ENCODE assay signal across 18 mouse cellular contexts in genomic region chr13:45404269-45404668, GRCm38 (mm10). TPM values are rescaled to one million over a fixed set of nuclear protein-coding genes. Genes with fewer than 3 reads are reported as not detected.
DNase-seq lines count a peak whose midpoint lies in the region; ATAC-seq and TF ChIP-seq lines count a peak whose summit lies in the region.
"Had no signal": no experiment of that assay in that cellular context is flagged by ENCODE, and none has a peak within 500 bp of the region (broad histone marks: within the 10 kb centered on the region; RNA-seq: fewer than 3 reads in every experiment).

No protein-coding gene starts in this region.

- 89% methylated on average over 6 of the region's 6 CpGs for WGBS in midbrain, embryonic 11.5 days
- WGBS in midbrain, embryonic 15.5 days, result 93% methylated on average over 6 of the region's 6 CpGs
- WGBS in liver, embryonic 16.5 days (ENCODE audit: insufficient replicate concordance), result 29% methylated on average over 6 of the region's 6 CpGs

- no peak overlapping the region for H3K9ac ChIP-seq in midbrain, embryonic 11.5 days (ENCODE audit: low read length)
- H3K9ac ChIP-seq in midbrain, embryonic 15.5 days, result no peak overlapping the region
- H3K9ac ChIP-seq in liver, embryonic 16.5 days (ENCODE audit: low read depth, low read length), result peak overlapping the region; percentile 39; the same call in 1 of the 2 replicates
- H3K9ac ChIP-seq: embryonic facial prominence, embryonic 13.5 days; limb, embryonic 15.5 days; neural tube, embryonic 12.5 days had no signal

- H3K27me3 ChIP-seq in midbrain, embryonic 11.5 days (ENCODE audit: control insufficient read depth, insufficient read depth, low read length), result no peaks in the 10 kb centered on the region
- H3K27me3 ChIP-seq in midbrain, embryonic 15.5 days (replicated peaks), result no peaks in the 10 kb centered on the region; the same call in 1 of the 2 replicates
- no peaks in the 10 kb centered on the region for H3K27me3 ChIP-seq in liver, embryonic 16.5 days (ENCODE audit: control insufficient read depth, insufficient read depth, low read depth, low read length)
- H3K27me3 ChIP-seq: embryonic facial prominence, embryonic 13.5 days; limb, embryonic 15.5 days; neural tube, embryonic 12.5 days had no signal

- H3K9me3 ChIP-seq in midbrain, embryonic 11.5 days (ENCODE audit: control insufficient read depth, low read length), result no peaks in the 10 kb centered on the region
- no peaks in the 10 kb centered on the region for H3K9me3 ChIP-seq in midbrain, embryonic 15.5 days
- no peaks in the 10 kb centered on the region for H3K9me3 ChIP-seq in liver, embryonic 16.5 days (replicated peaks; ENCODE audit: control insufficient read depth, low read length)
- H3K9me3 ChIP-seq: embryonic facial prominence, embryonic 13.5 days; limb, embryonic 15.5 days; neural tube, embryonic 12.5 days had no signal

- ATAC-seq in midbrain, embryonic 11.5 days (ENCODE audit: low FRiP score), result no peak
- ATAC-seq in midbrain, embryonic 15.5 days (replicated peaks), result no peak
- peak; percentile 82 for ATAC-seq in erythroid progenitor cell, adult 5-6 weeks (replicated peaks; ENCODE audit: low FRiP score, poor library complexity, severe bottlenecking)
- peak; percentile 89 for ATAC-seq in liver, embryonic 16.5 days (ENCODE audit: low read depth)
- ATAC-seq in megakaryocyte, adult 5-6 weeks (ENCODE audit: poor library complexity, severe bottlenecking), result peak; percentile 45; the same call in 1 of the 2 replicates
- ATAC-seq: forebrain, embryonic 16.5 days; hindbrain, postnatal 0 days; midbrain, embryonic 16.5 days had no signal

- no peaks in the 10 kb centered on the region for H3K4me1 ChIP-seq in midbrain, embryonic 11.5 days (ENCODE audit: control insufficient read depth, insufficient read depth, low read length)
- H3K4me1 ChIP-seq in midbrain, embryonic 15.5 days, result 0 out of 2 replicates have a peak, but pooled peaks cover 5% of the 10 kb centered on the region
- H3K4me1 ChIP-seq in liver, embryonic 16.5 days (ENCODE audit: control insufficient read depth, low read depth, low read length), result peaks cover 65% of the 10 kb centered on the region
- H3K4me1 ChIP-seq: neural tube, embryonic 12.5 days had no signal

- no peak for TF ChIP-seq CTCF in layer of hippocampus, adult 2 months (conservative IDR thresholded peaks at IDR 0.05)

- no peak overlapping the region for H3K4me3 ChIP-seq in midbrain, embryonic 11.5 days (ENCODE audit: low read depth, low read length)
- H3K4me3 ChIP-seq in midbrain, embryonic 15.5 days, result no peak overlapping the region
- 0 out of 2 replicates have a peak overlapping the region, but pooled peaks have one; percentile 12 for H3K4me3 ChIP-seq in liver, embryonic 16.5 days (ENCODE audit: low read depth, low read length)
- H3K4me3 ChIP-seq in layer of hippocampus, adult 2 months, result no peak overlapping the region
- H3K4me3 ChIP-seq: embryonic facial prominence, embryonic 13.5 days; limb, embryonic 15.5 days; neural tube, embryonic 12.5 days had no signal

- H3K4me2 ChIP-seq in midbrain, embryonic 11.5 days, result no peak overlapping the region
- H3K4me2 ChIP-seq in midbrain, embryonic 15.5 days, result no peak overlapping the region
- peak overlapping the region; percentile 49 for H3K4me2 ChIP-seq in liver, embryonic 16.5 days (ENCODE audit: low read depth, low read length)
- H3K4me2 ChIP-seq: embryonic facial prominence, embryonic 13.5 days; limb, embryonic 15.5 days; neural tube, embryonic 12.5 days had no signal

- no peak overlapping the region for H3K27ac ChIP-seq in midbrain, embryonic 11.5 days (ENCODE audit: low read depth, low read length)
- no peak overlapping the region for H3K27ac ChIP-seq in midbrain, embryonic 15.5 days
- peak overlapping the region; percentile 88 for H3K27ac ChIP-seq in liver, embryonic 16.5 days (ENCODE audit: low read length)
- H3K27ac ChIP-seq in layer of hippocampus, adult 2 months, result no peak overlapping the region
- H3K27ac ChIP-seq: hindbrain, postnatal 0 days; kidney, postnatal 0 days; limb, embryonic 15.5 days; neural tube, embryonic 12.5 days had no signal

- H3K36me3 ChIP-seq in midbrain, embryonic 11.5 days (ENCODE audit: control insufficient read depth, insufficient read depth, low read length), result 0 out of 2 replicates have a peak, but pooled peaks cover 6% of the 10 kb centered on the region
- peaks cover 10% of the 10 kb centered on the region; the same call in 1 of the 2 replicates for H3K36me3 ChIP-seq in midbrain, embryonic 15.5 days (replicated peaks)
- peaks cover 41% of the 10 kb centered on the region for H3K36me3 ChIP-seq in liver, embryonic 16.5 days (ENCODE audit: control insufficient read depth, insufficient read depth)

- DNase-seq in midbrain, embryonic 11.5 days (ENCODE audit: low spot score, missing footprints), result peak; percentile 49
- DNase-seq in layer of hippocampus, adult 2 months (ENCODE audit: low spot score in 2 of 2), result no peak
- no peak for DNase-seq in right cerebral cortex, adult 2 months (ENCODE audit: low spot score in 2 of 2)
- no peak for DNase-seq in layer of hippocampus, postnatal 14 days (ENCODE audit: low spot score in 2 of 2)
- DNase-seq: cerebellum, postnatal 14 days; retina, postnatal 1 day; thymus, postnatal 36 days had no signal

RNA-seq across cellular contexts. Expression of gene Mylip, which starts 14.7 kb away (rescaled TPM):
- 3.9 and 4.3 TPM in 2 replicates for polyA plus RNA-seq in midbrain, embryonic 11.5 days (2014; fragmentation: Nextera tagmentation; extraction: Ambion mirVana)
- polyA plus RNA-seq in midbrain, embryonic 15.5 days (2015; fragmentation: Nextera tagmentation; extraction: Ambion mirVana), result 6.5 and 6.7 TPM in 2 replicates
- total RNA-seq in erythroid progenitor cell, adult 5-6 weeks (2015; ENCODE audit: low replicate concordance), result 43.2 and 55.8 TPM in 2 replicates
- 30.9 and 54.2 TPM in 2 replicates for total RNA-seq in erythroid progenitor cell, adult 5-6 weeks (2017; ENCODE audit: low replicate concordance)
- 7.7 and 8.0 TPM in 2 replicates for polyA plus RNA-seq in liver, embryonic 16.5 days (2015; fragmentation: Nextera tagmentation; extraction: Ambion mirVana)
- 16.3 and 17.2 TPM in 2 replicates for total RNA-seq in megakaryocyte, adult 5-6 weeks (2015)
- total RNA-seq in megakaryocyte, adult 5-6 weeks (2017), result 11.9 and 18.7 TPM in 2 replicates
- 10 to 100 TPM; 18.8 to 21.0 TPM for total RNA-seq in layer of hippocampus, adult 2 months (2021)
- total RNA-seq in layer of hippocampus, postnatal 14 days (2021), result 10 to 100 TPM; 17.7 to 22.2 TPM

Comparison
In these comparisons a context has a peak if more than half of its experiments do, and no peak if none do; other contexts are left out.
1. ATAC-seq: peak in erythroid progenitor cell, adult 5-6 weeks (single experiment), liver, embryonic 16.5 days (single experiment) and megakaryocyte, adult 5-6 weeks (single experiment); none in midbrain, embryonic 11.5 days (single experiment) and midbrain, embryonic 15.5 days (single experiment).